Mouse (Mus musculus) erythroid progenitor cell, adult 5-6 weeks (primary cell): ENCODE results near the gene Entpd2. TPM values are rescaled to one million over a fixed set of nuclear protein-coding genes. Genes with fewer than 3 reads are reported as not detected.

Experiments
- ATAC-seq: replicated peaks from 2 replicates; pipeline ENCODE4 v1.8.0; 2016; ENCODE audit warnings: moderate number of reproducible peaks, mild to moderate bottlenecking, moderate TSS enrichment, inconsistent platforms; ENCODE audit not compliant: poor library complexity, low FRiP score, severe bottlenecking
- total RNA-seq, 2 experiments: library from RNA; stranded (forward) in 1 of 2; stranded (reverse) in 1 of 2; fragments of 150-400 nt in 1 of 2; fragments of 186-747, 209-891 nt in 1 of 2; gene quantifications; 2 replicates each; pipeline versions ENCODE4 v1.2.3 to v1.2.4; 2015 to 2017; ENCODE audit warnings: low replicate concordance in 2 of 2

Entpd2 gene
- total RNA-seq, 2 experiments from 2014 or later = not detected

DNA sequence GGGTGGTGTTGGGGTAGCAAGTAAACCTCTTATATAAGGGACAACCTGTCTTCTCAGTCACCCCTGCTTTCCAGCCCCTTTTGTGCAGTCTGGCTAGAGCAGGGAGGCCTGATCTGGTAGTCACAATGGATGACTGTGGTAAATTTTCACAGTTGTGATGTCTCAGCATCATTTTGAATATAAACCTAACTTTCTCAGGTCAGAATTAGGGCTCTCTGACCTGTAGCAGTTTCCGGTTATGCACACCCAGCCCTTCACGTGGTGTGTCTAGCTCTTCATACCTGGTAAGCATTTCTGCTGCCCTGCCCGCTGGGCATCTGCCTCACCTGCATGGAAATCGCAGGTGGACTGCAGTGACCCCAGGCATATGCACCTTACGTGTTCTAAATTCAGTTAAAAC lies 31.6 kb downstream of the Entpd2 start:
- no peak for ATAC-seq

GRCm38 (mm10) chr2:25428442-25429236 lies 33.0 kb downstream of the Entpd2 start, which contains the start of gene Abca2:
Gene Abca2, plus strand, starts transcription at chr2:25428703.
- peak; percentile 82 for ATAC-seq

DNA sequence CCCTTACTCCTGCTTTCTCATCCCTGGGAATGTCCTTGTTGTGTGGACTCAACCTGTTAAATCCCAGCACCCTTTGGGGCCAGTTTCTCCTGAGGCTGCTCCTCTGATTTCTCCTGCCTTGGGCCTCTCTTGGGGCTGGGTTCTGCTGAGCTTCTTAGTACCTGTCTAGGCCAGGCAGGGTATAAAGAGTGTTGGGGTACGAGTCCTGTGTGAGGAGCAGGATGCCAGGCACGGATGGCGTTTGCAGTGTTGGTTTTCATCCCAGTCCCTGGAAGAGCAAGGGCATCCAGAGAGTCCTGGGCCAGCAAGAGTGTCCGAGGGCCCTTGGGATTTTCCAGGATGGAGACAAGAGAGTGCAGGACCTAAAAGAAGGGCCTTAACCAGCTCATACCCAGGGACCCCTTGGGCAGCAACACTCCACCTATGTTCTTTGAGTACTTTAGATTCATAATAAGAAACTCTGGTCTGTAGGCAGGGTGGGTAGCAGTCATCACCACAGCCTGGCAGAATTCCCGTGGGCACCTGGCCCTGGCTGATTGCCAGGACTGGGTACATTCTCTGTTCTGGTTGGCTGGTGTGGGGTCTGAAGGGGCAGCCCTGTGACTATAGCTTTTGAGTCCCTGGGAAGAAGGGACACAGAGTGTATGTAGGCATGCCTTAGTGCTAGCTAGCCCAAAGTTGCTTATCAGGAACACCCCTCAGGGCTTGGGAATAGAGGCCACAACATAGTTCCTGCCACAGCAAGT lies 33.9 kb downstream of the Entpd2 start:
- no peak for ATAC-seq

DNA sequence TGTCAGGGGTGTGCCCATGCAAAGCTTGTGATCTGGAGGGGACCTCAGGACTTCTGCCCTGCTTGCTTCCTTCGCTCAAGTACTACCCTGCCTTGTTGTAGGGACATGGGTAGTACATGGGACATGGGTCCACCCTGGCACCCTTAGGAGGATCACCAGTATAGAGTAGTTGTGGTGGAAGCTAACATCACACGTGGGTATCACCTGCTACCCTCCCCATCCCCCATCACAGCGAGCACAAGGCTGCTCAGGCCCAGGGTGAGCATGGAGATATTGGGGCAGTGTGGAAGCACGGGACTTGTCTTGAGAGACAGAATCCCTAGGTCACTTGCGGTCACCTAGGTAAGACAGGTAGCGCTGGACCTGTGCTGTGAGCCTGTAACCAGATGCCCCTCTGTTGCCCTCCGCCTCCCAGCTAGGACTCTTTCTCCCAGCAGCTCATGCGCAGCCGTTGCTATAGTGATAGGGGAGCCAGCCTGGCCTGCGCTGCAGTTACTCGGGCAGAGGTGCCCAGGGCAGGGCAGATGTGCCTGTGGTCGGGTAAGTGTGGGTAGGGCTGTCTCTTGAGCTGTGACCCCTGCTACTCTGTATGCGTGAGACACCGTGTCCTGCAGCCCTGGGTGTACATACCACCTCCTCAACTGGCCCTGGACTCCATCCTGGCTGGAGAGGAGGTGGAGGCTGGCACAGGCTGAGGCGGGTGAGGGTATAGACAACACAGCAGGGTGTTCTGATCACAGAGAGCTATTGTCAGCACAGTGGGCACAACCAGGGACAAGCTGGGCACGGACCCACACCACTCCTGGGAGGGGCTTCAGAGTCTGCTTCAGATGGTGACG lies 34.9 kb downstream of the Entpd2 start:
- ATAC-seq = no peak

DNA sequence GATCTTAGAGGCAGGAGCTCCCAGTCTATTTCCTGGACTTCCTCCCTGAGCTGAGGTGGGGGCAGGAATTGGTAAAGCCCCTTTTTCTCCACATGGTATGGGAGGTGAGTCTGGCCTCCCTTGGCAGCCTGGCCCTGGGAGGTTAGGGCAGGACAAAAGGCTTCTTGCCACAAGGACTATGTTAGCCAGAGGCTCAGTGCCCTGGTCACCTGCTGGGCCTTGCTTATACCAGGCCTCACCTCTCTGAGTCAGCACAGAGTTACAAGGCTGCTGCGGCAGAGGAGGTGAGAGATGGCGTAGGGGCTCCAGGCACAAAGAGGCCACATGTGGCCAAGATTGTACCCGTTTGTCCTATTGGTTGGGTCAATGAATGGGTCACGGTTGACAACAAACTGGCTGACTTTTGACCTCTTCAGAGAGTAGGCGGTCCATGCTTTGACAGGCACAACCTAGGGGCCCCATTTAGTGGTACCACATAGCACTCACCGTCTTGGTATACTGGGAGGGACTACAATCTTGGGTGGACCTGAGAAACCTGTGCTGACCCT lies 35.7 kb downstream of the Entpd2 start:
- ATAC-seq = no peak

DNA sequence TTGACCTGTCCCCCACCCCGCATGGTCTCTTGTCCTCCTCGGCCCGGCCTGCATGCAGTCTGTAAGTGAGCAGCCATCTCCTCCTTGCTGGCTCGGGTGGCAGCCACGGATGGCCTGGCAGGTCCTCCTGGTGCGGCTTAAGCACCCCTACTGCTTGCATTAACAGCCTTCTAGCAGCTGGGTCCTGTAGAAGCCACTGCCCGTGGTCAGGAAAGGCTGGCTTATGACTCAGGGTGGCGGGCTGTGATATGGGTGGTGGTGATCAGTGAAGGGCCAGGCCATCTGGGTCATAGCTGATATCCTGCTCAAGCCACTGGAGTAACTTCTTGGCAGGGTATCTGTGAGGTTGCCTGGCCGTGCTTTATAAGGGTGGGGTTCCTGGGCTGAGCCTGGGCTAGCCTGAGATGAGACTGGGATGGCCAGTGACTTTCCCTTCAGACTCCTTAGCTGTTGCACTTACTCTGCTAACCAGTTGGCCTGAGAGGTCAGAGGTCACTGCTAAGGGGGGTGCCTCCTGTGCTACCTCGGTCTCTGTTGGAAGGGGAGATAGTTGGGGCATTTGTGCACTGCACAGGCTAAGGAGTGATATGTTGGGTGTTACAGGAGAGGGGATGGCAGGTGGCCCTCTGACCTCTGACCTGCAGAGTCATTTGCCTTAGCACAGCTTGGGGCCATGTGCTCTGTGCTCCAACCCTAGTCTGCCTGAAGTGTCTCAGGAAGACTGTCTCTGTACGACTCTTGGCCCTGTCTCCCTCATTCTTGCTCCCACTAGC lies 36.8 kb downstream of the Entpd2 start:
- ATAC-seq = no peak

DNA sequence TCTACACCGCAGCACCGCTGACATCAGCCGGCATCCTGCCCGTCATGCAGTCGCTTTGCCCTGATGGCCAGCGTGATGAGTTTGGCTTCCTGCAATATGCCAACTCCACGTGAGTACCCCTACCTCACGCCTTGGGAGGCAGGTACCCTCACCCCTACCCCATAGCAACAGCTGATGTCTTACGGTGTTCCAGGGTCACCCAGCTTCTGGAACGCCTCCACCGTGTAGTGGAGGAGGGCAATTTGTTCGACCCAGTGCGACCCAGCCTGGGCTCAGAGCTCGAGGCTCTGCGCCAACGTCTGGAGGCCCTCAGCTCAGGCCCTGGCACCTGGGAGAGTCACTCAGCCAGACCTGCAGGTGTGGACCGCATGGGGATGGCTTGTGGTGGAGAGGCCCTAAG lies 37.4 kb downstream of the Entpd2 start:
- no peak for ATAC-seq

GRCm38 (mm10) chr2:25434292-25434691 lies 38.6 kb downstream of the Entpd2 start:
- ATAC-seq = no peak

DNA sequence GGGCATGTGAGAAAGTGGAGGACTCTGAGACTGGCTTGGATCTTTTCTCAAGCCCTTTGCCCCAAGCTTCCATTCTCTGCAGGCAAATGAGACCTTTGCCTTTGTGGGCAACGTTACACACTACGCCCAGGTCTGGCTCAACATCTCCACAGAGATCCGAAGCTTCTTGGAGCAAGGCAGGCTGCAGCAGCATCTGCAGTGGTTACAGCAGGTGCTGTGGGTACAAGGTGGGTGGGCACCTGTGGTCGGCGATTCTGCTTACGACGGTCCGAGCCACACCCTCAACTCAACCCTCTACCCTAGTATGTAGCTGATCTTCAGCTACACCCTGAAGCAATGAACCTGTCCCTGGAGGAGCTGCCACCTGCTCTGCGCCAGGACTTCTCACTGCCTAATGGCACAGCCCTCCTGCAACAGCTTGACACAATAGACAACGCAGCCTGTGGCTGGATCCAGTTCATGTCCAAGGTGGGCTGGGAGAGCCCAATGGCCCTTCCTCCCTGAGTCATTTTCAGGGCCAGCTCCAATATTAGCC lies 40.7 kb downstream of the Entpd2 start:
- ATAC-seq = no peak

DNA sequence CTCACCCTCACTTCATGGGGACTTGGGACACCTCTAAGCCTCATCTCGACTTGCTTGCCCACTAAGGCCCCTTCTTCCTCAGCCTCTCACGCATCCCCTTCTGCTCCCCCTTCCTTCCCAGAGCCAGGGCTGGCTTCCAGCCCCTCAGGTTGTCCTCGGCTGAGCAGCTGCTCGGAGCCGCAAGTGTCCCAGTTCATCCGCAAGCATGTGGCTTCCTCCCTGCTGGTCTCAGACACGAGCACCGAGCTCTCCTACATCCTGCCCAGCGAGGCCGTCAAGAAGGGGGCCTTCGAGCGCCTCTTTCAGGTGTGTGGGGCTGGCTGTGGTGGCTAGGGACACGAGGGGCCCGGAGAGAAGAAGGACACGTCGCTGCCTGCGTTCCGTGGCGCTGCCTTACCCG lies 45.4 kb downstream of the Entpd2 start:
- ATAC-seq = no peak

DNA sequence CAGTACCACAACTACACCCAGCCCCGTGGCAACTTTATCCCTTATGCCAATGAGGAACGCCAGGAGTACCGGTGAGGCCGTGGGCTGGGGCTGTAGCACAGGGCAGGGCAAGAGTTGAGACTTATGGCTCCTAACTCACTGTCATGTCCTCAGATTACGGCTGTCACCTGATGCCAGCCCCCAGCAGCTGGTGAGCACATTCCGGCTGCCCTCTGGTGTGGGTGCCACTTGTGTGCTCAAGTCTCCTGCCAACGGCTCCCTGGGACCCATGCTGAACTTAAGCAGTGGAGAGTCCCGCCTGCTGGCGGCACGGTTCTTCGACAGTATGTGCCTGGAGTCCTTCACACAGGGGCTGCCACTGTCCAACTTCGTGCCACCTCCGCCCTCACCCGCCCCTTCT lies 47.0 kb downstream of the Entpd2 start:
- no peak for ATAC-seq

Other genes starting within 250 kb of the Entpd2 start
Only the 30 nearest of the 40 such genes appear.
- gene Fam166a, start 177.1 kb upstream of the Entpd2 start, total RNA-seq (2015; ENCODE audit: low replicate concordance) = not detected in 2 replicates
- not detected in 2 replicates for gene Fam166a, start 177.1 kb upstream of the Entpd2 start, total RNA-seq (2017; ENCODE audit: low replicate concordance)
- gene Tubb4b, start 171.2 kb upstream of the Entpd2 start, total RNA-seq (2015; ENCODE audit: low replicate concordance) = 940 and 950 TPM in 2 replicates
- 826 and 920 TPM in 2 replicates for gene Tubb4b, start 171.2 kb upstream of the Entpd2 start, total RNA-seq (2017; ENCODE audit: low replicate concordance)
- not detected in 2 replicates for gene Slc34a3, start 161.5 kb upstream of the Entpd2 start, total RNA-seq (2015; ENCODE audit: low replicate concordance)
- gene Slc34a3, start 161.5 kb upstream of the Entpd2 start, total RNA-seq (2017; ENCODE audit: low replicate concordance) = not detected in 2 replicates
- gene Rnf224, start 159.1 kb upstream of the Entpd2 start, total RNA-seq (2015; ENCODE audit: low replicate concordance) = not detected in 2 replicates
- not detected in 2 replicates for gene Rnf224, start 159.1 kb upstream of the Entpd2 start, total RNA-seq (2017; ENCODE audit: low replicate concordance)
- gene Rnf208, start 153.6 kb upstream of the Entpd2 start, total RNA-seq (2015; ENCODE audit: low replicate concordance) = not detected in 2 replicates
- gene Rnf208, start 153.6 kb upstream of the Entpd2 start, total RNA-seq (2017; ENCODE audit: low replicate concordance) = not detected in 2 replicates
- gene Cysrt1, start 153.4 kb upstream of the Entpd2 start, total RNA-seq (2015; ENCODE audit: low replicate concordance) = not detected in 2 replicates
- not detected in 2 replicates for gene Cysrt1, start 153.4 kb upstream of the Entpd2 start, total RNA-seq (2017; ENCODE audit: low replicate concordance)
- gene AL732309.1, start 149.0 kb upstream of the Entpd2 start, total RNA-seq (2015; ENCODE audit: low replicate concordance) = 4.0 and 4.6 TPM in 2 replicates
- gene AL732309.1, start 149.0 kb upstream of the Entpd2 start, total RNA-seq (2017; ENCODE audit: low replicate concordance) = not detected in 2 replicates
- gene Tmem203, start 140.4 kb upstream of the Entpd2 start, total RNA-seq (2015; ENCODE audit: low replicate concordance) = 11.9 and 18.9 TPM in 2 replicates
- gene Tmem203, start 140.4 kb upstream of the Entpd2 start, total RNA-seq (2017; ENCODE audit: low replicate concordance) = 1.8 and 8.5 TPM in 2 replicates
- 1.1 TPM in 1 of 2 replicates, not detected in the other for gene Tprn, start 133.3 kb upstream of the Entpd2 start, total RNA-seq (2015; ENCODE audit: low replicate concordance)
- 1.0 and 2.2 TPM in 2 replicates for gene Tprn, start 133.3 kb upstream of the Entpd2 start, total RNA-seq (2017; ENCODE audit: low replicate concordance)
- 114 and 128 TPM in 2 replicates for gene Ssna1, start 123.4 kb upstream of the Entpd2 start, total RNA-seq (2015; ENCODE audit: low replicate concordance)
- 46.2 and 81.0 TPM in 2 replicates for gene Ssna1, start 123.4 kb upstream of the Entpd2 start, total RNA-seq (2017; ENCODE audit: low replicate concordance)
- gene Anapc2, start 123.4 kb upstream of the Entpd2 start, total RNA-seq (2015; ENCODE audit: low replicate concordance) = 34.6 and 55.8 TPM in 2 replicates
- 29.7 and 40.0 TPM in 2 replicates for gene Anapc2, start 123.4 kb upstream of the Entpd2 start, total RNA-seq (2017; ENCODE audit: low replicate concordance)
- gene Tmem210, start 107.7 kb upstream of the Entpd2 start, total RNA-seq (2015; ENCODE audit: low replicate concordance) = not detected in 2 replicates
- gene Tmem210, start 107.7 kb upstream of the Entpd2 start, total RNA-seq (2017; ENCODE audit: low replicate concordance) = not detected in 2 replicates
- not detected in 2 replicates for gene Lrrc26, start 106.0 kb upstream of the Entpd2 start, total RNA-seq (2015; ENCODE audit: low replicate concordance)
- gene Lrrc26, start 106.0 kb upstream of the Entpd2 start, total RNA-seq (2017; ENCODE audit: low replicate concordance) = not detected in 2 replicates
- gene Grin1, start 76.7 kb upstream of the Entpd2 start, total RNA-seq (2015; ENCODE audit: low replicate concordance) = not detected in 2 replicates
- gene Grin1, start 76.7 kb upstream of the Entpd2 start, total RNA-seq (2017; ENCODE audit: low replicate concordance) = not detected in 2 replicates
- 20.9 and 40.2 TPM in 2 replicates for gene Man1b1, start 63.5 kb upstream of the Entpd2 start, total RNA-seq (2015; ENCODE audit: low replicate concordance)
- gene Man1b1, start 63.5 kb upstream of the Entpd2 start, total RNA-seq (2017; ENCODE audit: low replicate concordance) = 34.1 and 51.6 TPM in 2 replicates
- gene Dpp7, start 39.5 kb upstream of the Entpd2 start, total RNA-seq (2015; ENCODE audit: low replicate concordance) = 4.7 TPM in 1 of 2 replicates, not detected in the other
- 0.68 and 6.2 TPM in 2 replicates for gene Dpp7, start 39.5 kb upstream of the Entpd2 start, total RNA-seq (2017; ENCODE audit: low replicate concordance)
- gene Uap1l1, start 30.2 kb upstream of the Entpd2 start, total RNA-seq (2015; ENCODE audit: low replicate concordance) = 8.8 and 13.3 TPM in 2 replicates
- gene Uap1l1, start 30.2 kb upstream of the Entpd2 start, total RNA-seq (2017; ENCODE audit: low replicate concordance) = 0.30 and 2.7 TPM in 2 replicates
- gene Sapcd2, start 23.6 kb upstream of the Entpd2 start, total RNA-seq (2015; ENCODE audit: low replicate concordance) = 5.9 and 10.1 TPM in 2 replicates
- gene Sapcd2, start 23.6 kb upstream of the Entpd2 start, total RNA-seq (2017; ENCODE audit: low replicate concordance) = 7.8 and 9.6 TPM in 2 replicates
- not detected in 2 replicates for gene Npdc1, start 3.5 kb downstream of the Entpd2 start, total RNA-seq (2015; ENCODE audit: low replicate concordance)
- not detected in 2 replicates for gene Npdc1, start 3.5 kb downstream of the Entpd2 start, total RNA-seq (2017; ENCODE audit: low replicate concordance)
- gene Fut7, start 27.4 kb downstream of the Entpd2 start, total RNA-seq (2015; ENCODE audit: low replicate concordance) = 4.3 TPM in 1 of 2 replicates, not detected in the other
- gene Fut7, start 27.4 kb downstream of the Entpd2 start, total RNA-seq (2017; ENCODE audit: low replicate concordance) = 0.77 TPM in 1 of 2 replicates, not detected in the other
- 5.0 and 5.8 TPM in 2 replicates for gene Abca2, start 32.8 kb downstream of the Entpd2 start, total RNA-seq (2015; ENCODE audit: low replicate concordance)
- 1.3 and 2.4 TPM in 2 replicates for gene Abca2, start 32.8 kb downstream of the Entpd2 start, total RNA-seq (2017; ENCODE audit: low replicate concordance)
- gene Clic3, start 61.0 kb downstream of the Entpd2 start, total RNA-seq (2015; ENCODE audit: low replicate concordance) = not detected in 2 replicates
- gene Clic3, start 61.0 kb downstream of the Entpd2 start, total RNA-seq (2017; ENCODE audit: low replicate concordance) = not detected in 2 replicates
- 17.6 and 24.5 TPM in 2 replicates for gene Paxx, start 65.2 kb downstream of the Entpd2 start, total RNA-seq (2015; ENCODE audit: low replicate concordance)
- 5.3 TPM in 1 of 2 replicates, not detected in the other for gene Paxx, start 65.2 kb downstream of the Entpd2 start, total RNA-seq (2017; ENCODE audit: low replicate concordance)
- gene Ptgds, start 74.2 kb downstream of the Entpd2 start, total RNA-seq (2015; ENCODE audit: low replicate concordance) = not detected in 2 replicates
- gene Ptgds, start 74.2 kb downstream of the Entpd2 start, total RNA-seq (2017; ENCODE audit: low replicate concordance) = not detected in 2 replicates
- not detected in 2 replicates for gene Lcn12, start 98.0 kb downstream of the Entpd2 start, total RNA-seq (2015; ENCODE audit: low replicate concordance)
- not detected in 2 replicates for gene Lcn12, start 98.0 kb downstream of the Entpd2 start, total RNA-seq (2017; ENCODE audit: low replicate concordance)
- 10.1 and 13.0 TPM in 2 replicates for gene Fbxw5, start 104.9 kb downstream of the Entpd2 start, total RNA-seq (2015; ENCODE audit: low replicate concordance)
- gene Fbxw5, start 104.9 kb downstream of the Entpd2 start, total RNA-seq (2017; ENCODE audit: low replicate concordance) = 3.6 and 20.9 TPM in 2 replicates
- not detected in 2 replicates for gene C8g, start 105.8 kb downstream of the Entpd2 start, total RNA-seq (2015; ENCODE audit: low replicate concordance)
- gene C8g, start 105.8 kb downstream of the Entpd2 start, total RNA-seq (2017; ENCODE audit: low replicate concordance) = 0.64 TPM in 1 of 2 replicates, not detected in the other
- gene Traf2, start 151.1 kb downstream of the Entpd2 start, total RNA-seq (2015; ENCODE audit: low replicate concordance) = 6.8 and 10.5 TPM in 2 replicates
- gene Traf2, start 151.1 kb downstream of the Entpd2 start, total RNA-seq (2017; ENCODE audit: low replicate concordance) = 5.0 and 17.6 TPM in 2 replicates
- 70.3 and 72.1 TPM in 2 replicates for gene Edf1, start 162.0 kb downstream of the Entpd2 start, total RNA-seq (2015; ENCODE audit: low replicate concordance)
- 58.1 and 65.0 TPM in 2 replicates for gene Edf1, start 162.0 kb downstream of the Entpd2 start, total RNA-seq (2017; ENCODE audit: low replicate concordance)
- 0.72 TPM in 1 of 2 replicates, not detected in the other for gene Mamdc4, start 179.0 kb downstream of the Entpd2 start, total RNA-seq (2015; ENCODE audit: low replicate concordance)
- 2.6 TPM in 1 of 2 replicates, not detected in the other for gene Mamdc4, start 179.0 kb downstream of the Entpd2 start, total RNA-seq (2017; ENCODE audit: low replicate concordance)